Mouse (Mus musculus) spleen, adult 2 months (tissue): ENCODE data around the gene Oxa1l. TPM values are rescaled to one million over a fixed set of nuclear protein-coding genes. Genes with fewer than 3 reads are reported as not detected.
"Not testable (repeated sequence)": the region's sequence is repeated elsewhere in the genome, so short reads cannot be mapped to it uniquely, and the experiment has no call there.

ENCODE experiments used
- DNase-seq, 2 experiments: peaks; one replicate each; pipeline versions ENCODE4 v3.0.0 to v3.0.0-alpha.2; 2012 to 2021; ENCODE audit warnings: low spot score in 2 of 2, low read depth in 1 of 2
- H3K27ac ChIP-seq: fragments of 200-500 bp; 2 replicates; pipeline ENCODE4 v1.5.1; 2012; ENCODE audit warnings: low read length, inconsistent platforms; ENCODE audit not compliant: insufficient read depth
- H3K27me3 ChIP-seq: fragments of 200-500 bp; 2 replicates; pipeline ENCODE4 v1.6.1; 2012; ENCODE audit warnings: mild to moderate bottlenecking, moderate library complexity, low read length, inconsistent platforms; ENCODE audit not compliant: control insufficient read depth, insufficient read depth
- H3K36me3 ChIP-seq: fragments of 200-500 bp; 2 replicates; pipeline ENCODE4 v1.6.1; 2012; ENCODE audit warnings: mild to moderate bottlenecking, low read length, inconsistent platforms; ENCODE audit not compliant: control insufficient read depth, insufficient read depth
- H3K4me1 ChIP-seq: fragments of 200-500 bp; 2 replicates; pipeline ENCODE4 v1.6.1; 2011; ENCODE audit warnings: inconsistent platforms; ENCODE audit not compliant: control insufficient read depth, insufficient read depth, insufficient read length
- H3K4me3 ChIP-seq: fragments of 200-500 bp; 2 replicates; pipeline ENCODE4 v1.5.1; 2011; ENCODE audit warnings: mild to moderate bottlenecking, inconsistent platforms; ENCODE audit not compliant: insufficient read depth, insufficient read length; ENCODE audit errors: extremely low read depth
- CTCF ChIP-seq: fragments of 200-500 bp; IDR thresholded peaks from 2 replicates; pipeline ENCODE4 v1.5.1; 2011; ENCODE audit warnings: mild to moderate bottlenecking, inconsistent platforms; ENCODE audit not compliant: insufficient read depth, insufficient read length, insufficient replicate concordance; ENCODE audit errors: extremely low read depth
- POLR2A ChIP-seq: fragments of 200-500 bp; IDR thresholded peaks from 2 replicates; pipeline ENCODE4 v1.6.1; 2011; ENCODE audit warnings: low read depth, low read length, inconsistent platforms
- WGBS: fragments of 180-500 bp; shearing (Covaris S2); methylation state at CpG from one replicate; pipeline ENCODE4 v1.1.7; 2018; 5-methylcytosine and 5-hydroxymethylcytosine counted together
- polyA plus RNA-seq: library from polyadenylated mRNA; depleted of rRNA; stranded (reverse); fragments of >200 nt; gene quantifications from 2 replicates; pipeline ENCODE4 v1.2.3, GENCODE M21; 2012

Oxa1l gene
- polyA plus RNA-seq, 1 experiment, result 92.7 TPM

GRCm38 (mm10) chr14:54331178-54331577 is 29.5 kb upstream of the Oxa1l start:
- Histone ChIP-seq H3K4me3 (no peak overlapping the region), H3K4me1 (no peaks in the 10 kb centered on the region), H3K27me3 (no peaks in the 10 kb centered on the region), H3K36me3 (no peaks in the 10 kb centered on the region), H3K27ac (no peak overlapping the region)
- DNase-seq, result no peak
- WGBS, result 98% methylated on average over 1 of the region's 1 CpGs
- TF ChIP-seq POLR2A (no peak), CTCF (no peak)

DNA sequence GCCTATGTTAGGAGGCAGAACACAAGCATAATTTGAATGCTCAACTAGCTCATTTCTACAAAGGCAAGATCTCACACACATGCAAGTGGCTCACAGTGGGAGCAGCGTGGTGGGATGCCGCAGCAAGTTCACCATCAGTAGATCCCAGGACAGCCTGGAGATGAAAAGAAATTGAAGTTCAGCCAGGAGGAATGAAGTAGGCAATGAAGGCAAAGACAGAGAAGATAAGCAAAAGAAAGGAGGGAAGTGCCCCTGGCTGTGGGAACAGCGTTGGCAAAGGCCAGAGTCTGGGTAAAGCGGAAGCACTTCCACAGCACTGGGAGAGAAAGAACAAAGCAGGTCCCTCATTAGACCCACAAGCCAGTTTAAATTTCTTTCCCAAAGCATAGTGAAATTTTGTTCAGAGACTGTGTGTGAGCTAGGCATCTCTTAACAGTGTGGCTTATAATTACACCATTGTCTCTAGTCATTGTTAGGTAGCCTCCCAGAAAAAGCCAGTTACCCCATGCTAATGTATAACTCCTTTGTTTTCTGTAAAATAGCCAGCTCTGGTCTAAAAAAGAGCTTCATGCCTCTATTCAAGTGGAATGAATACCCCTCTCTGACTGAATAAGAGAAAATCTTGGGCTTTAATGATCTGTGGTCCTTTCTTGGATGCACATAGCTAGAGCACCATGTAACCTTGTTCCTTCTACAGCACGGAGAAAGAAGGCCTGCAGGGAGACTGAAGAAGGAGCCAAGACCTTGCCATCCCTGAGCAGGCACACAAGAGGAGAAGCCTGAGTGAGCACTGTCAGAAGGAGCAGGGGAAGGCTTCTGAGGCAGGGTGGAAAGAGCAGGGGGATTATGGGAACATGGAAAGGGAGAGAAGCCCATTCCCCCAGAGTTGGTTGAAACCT is 28.2 kb upstream of the Oxa1l start:
- Histone ChIP-seq H3K36me3 (no peaks in the 10 kb centered on the region), H3K4me3 (no peak overlapping the region), H3K27ac (no peak overlapping the region), H3K27me3 (no peaks in the 10 kb centered on the region), H3K4me1 (no peaks in the 10 kb centered on the region)
- no peak for DNase-seq
- TF ChIP-seq CTCF, result no peak
- TF ChIP-seq POLR2A, result no peak
- WGBS, result 90% methylated on average over 5 of the region's 5 CpGs

DNA sequence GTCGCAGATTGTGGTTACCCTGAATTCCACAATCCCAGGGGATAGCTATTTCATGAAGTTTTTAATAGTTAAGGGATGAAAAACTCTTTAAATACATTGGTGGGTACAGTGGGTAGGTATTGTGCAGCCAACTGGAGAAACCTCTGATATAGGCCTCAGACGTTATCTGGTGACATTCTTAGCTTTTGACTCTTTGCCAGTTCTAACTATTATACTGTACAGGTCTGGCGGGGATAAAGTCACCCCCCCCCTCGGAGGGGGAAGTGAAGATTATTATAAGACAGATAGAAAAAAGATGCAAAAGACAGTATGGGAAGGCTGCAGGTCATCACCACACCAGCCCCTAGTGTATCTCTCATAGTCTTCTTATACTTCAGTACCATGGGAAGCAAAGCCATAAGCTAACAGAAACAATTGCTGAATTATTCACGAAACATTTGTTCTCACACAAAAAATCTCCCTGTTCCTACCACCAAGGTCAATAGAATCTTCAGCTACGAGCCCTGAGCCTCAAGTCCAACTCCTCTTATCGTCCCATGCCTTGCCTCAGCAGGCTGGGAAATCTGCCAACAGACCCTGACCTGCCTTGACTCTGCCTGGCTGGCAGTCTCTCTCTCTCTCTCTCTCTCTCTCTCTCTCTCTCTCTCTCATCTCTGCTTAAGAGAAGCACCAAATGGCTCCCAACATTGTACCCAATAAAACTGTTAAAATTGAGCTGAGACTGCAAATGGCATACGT is 27.0 kb upstream of the Oxa1l start:
- no peak overlapping the region for H3K27ac ChIP-seq
- WGBS, result 66% methylated on average over 8 of the region's 8 CpGs
- DNase-seq, result no peak

GRCm38 (mm10) chr14:54340836-54341235 is 19.8 kb upstream of the Oxa1l start:
- Histone ChIP-seq H3K4me3 (no peak overlapping the region), H3K4me1 (no peaks in the 10 kb centered on the region), H3K27ac (no peak overlapping the region), H3K27me3 (no peaks in the 10 kb centered on the region), H3K36me3 (no peaks in the 10 kb centered on the region)
- no peak for DNase-seq
- WGBS, result 82% methylated on average over 7 of the region's 7 CpGs
- TF ChIP-seq CTCF (no peak), POLR2A (no peak)

More for the DNA sequence above, 27.0 kb upstream of the Oxa1l start:
- H3K36me3 ChIP-seq, result no peaks in the 10 kb centered on the region
- no peaks in the 10 kb centered on the region for H3K27me3 ChIP-seq
- H3K4me1 ChIP-seq, result no peaks in the 10 kb centered on the region
- H3K4me3 ChIP-seq, result no peak overlapping the region
- TF ChIP-seq CTCF, result no peak
- TF ChIP-seq POLR2A, result no peak

- DNase-seq, H3K27me3 ChIP-seq, H3K4me1 ChIP-seq, H3K27ac ChIP-seq, H3K4me3 ChIP-seq, H3K36me3 ChIP-seq: not testable (repeated sequence)
- 79% methylated on average over 2 of the region's 2 CpGs for whole genome bisulfite sequencing
These were observed 18.8 kb upstream of the Oxa1l start for GRCm38 (mm10) chr14:54341807-54342206.

GRCm38 (mm10) chr14:54350773-54351541 is 9.7 kb upstream of the Oxa1l start:
- WGBS, result 33% methylated on average over 16 of the region's 16 CpGs
- H3K36me3 ChIP-seq, H3K27me3 ChIP-seq, H3K4me1 ChIP-seq: not testable (repeated sequence)
- peak; percentile 46 to 62 for DNase-seq
- peak overlapping the region; percentile 49; the same call in 1 of the 2 replicates for H3K4me3 ChIP-seq
- peak overlapping the region; percentile 68 for H3K27ac ChIP-seq

- TF ChIP-seq POLR2A, result no peak
- TF ChIP-seq CTCF, result no peak
- Histone ChIP-seq H3K27me3 (no peaks in the 10 kb centered on the region), H3K4me3 (no peak overlapping the region), H3K36me3 (no peaks in the 10 kb centered on the region), H3K27ac (no peak overlapping the region), H3K4me1 (peaks cover 4% of the 10 kb centered on the region; the same call in 1 of the 2 replicates)
- no peak for DNase-seq
- 84% methylated on average over 8 of the region's 8 CpGs for WGBS
These were observed 8.3 kb upstream of the Oxa1l start for GRCm38 (mm10) chr14:54352314-54352713.
